Mouse (Mus musculus) retina, postnatal 1 day (tissue): ENCODE measurements at regions not wholly inside any gene's neighbourhood (a gene's known extent, or its start where the extent isn't known, plus 50 kb on each side); places are given as distances from the start of the nearest gene placed in this dataset.
"Not testable (repeated sequence)": the region's sequence is repeated elsewhere in the genome, so short reads cannot be mapped to it uniquely, and the experiment has no call there.

Experiments used
- DNase-seq: peaks from one replicate; pipeline ENCODE4 v3.0.0-alpha.2; 2012

DNA sequence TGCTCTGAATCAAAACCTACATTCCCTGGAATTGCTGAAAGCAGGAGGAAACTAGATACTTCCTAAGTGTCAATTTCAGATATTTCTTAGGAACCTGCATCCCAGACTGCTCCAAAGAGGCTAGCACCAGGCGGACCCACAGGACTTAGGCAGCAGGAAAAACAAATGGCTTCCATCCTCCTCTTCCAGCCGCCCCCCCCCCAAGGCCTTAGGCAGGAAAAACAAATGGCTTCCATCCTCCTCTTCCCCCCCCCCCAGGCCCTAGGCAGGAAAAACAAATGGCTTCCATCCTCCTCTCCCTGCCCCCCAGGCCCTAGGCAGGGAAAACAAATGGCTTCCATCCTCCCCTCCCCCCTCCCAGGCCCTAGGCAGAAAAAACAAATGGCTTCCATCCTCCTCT, 64.5 kb upstream of the Nap1l2 start:
- DNase-seq: no peak

DNA sequence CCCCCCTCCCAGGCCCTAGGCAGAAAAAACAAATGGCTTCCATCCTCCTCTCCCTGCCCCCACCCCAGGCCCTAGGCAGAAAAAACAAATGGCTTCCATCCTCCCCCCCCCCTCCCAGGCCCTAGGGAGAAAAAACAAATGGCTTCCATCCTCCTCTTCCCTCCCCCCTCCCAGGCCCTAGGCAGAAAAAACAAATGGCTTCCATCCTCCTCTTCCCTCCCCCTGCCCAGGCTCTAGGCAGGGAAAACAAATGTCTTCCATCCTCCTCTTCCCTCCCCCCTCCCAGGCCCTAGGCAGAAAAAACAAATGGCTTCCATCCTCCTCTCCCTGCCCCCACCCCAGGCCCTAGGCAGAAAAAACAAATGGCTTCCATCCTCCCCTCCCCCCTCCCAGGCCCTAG, 65.0 kb upstream of the Nap1l2 start:
- DNase-seq: not testable (repeated sequence)

DNA sequence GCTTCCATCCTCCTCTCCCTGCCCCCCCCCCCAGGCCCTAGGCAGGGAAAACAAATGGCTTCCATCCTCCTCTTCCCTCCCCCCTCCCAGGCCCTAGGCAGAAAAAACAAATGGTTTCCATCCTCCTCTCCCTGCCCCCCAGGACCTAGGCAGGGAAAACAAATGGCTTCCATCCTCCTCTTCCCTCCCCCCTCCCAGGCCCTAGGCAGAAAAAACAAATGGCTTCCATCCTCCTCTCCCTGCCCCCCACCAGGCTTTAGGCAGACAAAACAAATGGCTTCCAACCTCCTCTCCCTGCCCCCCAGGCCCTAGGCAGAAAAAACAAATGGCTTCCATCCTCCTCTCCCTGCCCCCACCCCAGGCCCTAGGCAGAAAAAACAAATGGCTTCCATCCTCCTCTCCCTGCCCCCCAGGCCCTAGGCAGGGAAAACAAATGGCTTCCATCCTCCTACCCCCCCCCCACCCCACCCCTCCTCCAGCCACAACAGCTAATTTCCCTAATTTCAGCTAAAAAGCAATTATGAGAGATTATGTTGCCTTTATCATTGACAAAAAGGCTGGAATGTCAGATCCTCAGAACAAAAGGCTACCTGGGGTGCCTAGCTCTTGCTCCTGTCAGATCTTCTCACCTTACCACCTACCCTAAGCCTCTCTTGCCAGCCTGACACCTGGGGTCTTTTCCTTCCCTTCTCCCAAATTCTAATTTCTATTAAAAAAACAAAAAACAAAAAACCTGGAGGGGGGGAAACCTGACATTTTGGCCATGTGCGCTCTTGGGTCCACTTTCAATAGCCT, 65.8 kb upstream of the Nap1l2 start:
- not testable (repeated sequence) for DNase-seq

DNA sequence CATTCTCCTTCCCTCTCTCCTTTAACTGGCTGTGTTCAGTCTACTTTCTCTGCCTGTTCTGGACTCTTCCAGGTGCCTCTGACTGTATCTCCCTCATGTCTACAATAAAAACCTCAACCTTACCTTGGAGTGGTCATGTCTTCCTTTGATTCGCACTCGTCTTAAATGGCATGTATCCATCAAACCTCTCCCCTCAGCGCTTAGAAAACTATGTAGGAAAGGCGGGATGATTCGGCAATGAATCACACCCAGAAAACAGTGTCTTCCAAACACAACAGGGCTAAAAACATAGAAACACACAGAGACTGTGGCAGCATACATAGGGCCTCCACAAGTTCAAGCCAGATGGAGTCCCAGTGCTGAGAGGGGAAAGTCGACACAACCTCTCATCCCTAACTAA, 66.4 kb upstream of the Nap1l2 start:
- DNase-seq: no peak

DNA sequence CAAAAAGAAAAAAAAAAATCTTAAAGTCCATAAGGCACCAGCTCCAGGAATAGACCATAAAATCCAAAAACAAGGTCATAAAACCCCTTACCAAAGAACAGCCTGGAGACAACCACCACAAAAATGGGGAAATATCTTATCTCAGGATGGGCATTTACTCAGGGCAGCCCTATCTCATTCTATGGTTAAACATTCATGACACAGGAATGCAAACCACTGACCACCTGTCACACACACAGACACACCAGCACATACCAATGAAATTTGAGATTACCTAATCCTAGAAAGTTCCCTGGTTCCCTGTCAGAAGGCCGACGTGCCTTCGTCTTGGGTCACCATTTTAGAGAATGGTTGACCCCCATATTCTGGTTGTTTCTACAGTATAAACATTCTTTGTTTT, 66.3 kb upstream of the Cdx4 start:
- no peak for DNase-seq

DNA sequence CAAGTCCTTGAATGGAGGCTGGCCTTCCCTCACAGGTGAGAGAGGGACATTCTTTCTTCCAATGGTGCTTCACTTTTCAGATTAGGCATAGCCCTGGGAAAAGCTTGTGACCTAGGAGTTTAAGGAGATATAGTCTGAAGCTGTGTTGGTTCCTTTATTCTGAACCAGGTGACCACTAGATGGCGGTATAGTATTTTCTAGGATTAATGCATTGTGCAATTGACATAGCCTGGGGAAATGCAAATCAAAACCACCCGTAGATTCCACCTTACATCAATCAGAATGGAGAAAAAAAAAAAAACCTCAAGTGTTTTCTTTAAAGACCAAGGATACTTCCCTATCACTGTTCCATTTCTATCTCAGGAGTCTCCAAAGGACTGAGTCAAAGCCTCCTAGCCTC, 61.3 kb upstream of the Cdx4 start:
- peak; percentile 71 for DNase-seq
